Mouse (Mus musculus): ENCODE results near the gene Gpr39.

GRCm38 (mm10) chr1:125724304-125724703 lies 47.5 kb downstream of the Gpr39 start:
- TF ChIP-seq POLR2A (IDR thresholded peaks at IDR 0.05; ENCODE audit: borderline replicate concordance, control insufficient read depth, low read depth, low read length) (no peak), CTCF (IDR thresholded peaks at IDR 0.05; ENCODE audit: control insufficient read depth, insufficient read depth, low read length) (no peak)

Data from bone marrow, adult 2 months (tissue).